Mouse (Mus musculus) monocyte, adult 5-6 weeks (primary cell): Measurements from ENCODE around the gene Slc2a3. TPM values are rescaled to one million over a fixed set of nuclear protein-coding genes. Genes with fewer than 3 reads are reported as not detected.

Experiments used
- ATAC-seq: fragments of 153-309, 156-312 bp; replicated peaks from 2 replicates; pipeline ENCODE4 v1.8.0; 2017; ENCODE audit warnings: mild to moderate bottlenecking; ENCODE audit not compliant: low TSS enrichment, insufficient number of reproducible peaks, severe bottlenecking, poor library complexity, low FRiP score
- total RNA-seq: library from RNA; stranded (forward); fragments of 200-1000, 200-491, 200-594 nt; gene quantifications from 3 replicates; pipeline ENCODE4 v1.2.3, GENCODE M21; 2017

Gene Slc2a3
- 57.5 to 73.6 TPM (median 60.1 TPM) in 3 replicates for total RNA-seq

DNA sequence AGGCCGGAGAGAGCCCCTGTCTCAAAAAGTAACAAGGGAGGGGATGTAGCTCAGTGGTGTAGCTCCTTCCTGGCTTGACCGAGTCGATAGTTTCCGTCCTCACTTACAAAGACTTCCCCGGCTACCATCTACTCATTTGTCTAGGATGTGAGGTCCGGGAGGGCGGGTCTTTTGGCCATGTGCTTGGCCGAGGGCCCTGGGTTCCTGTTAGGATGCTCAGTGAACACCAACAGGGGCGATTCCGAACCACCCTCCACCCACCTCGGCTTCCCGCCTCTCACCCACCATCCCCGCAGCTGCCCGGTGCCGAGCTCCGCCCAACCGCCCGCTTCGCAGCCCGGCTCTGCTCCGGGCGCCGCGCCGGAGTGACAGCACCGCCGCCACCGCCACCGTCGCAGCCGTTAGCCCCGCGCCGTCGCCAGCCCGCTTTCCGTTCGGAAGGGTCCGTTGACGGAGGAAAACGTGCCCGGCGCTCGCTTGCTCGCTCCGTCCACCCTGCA is at the start of gene Slc2a3:
Gene Slc2a3 (minus strand): TSS at position 340 of the 500 bp plus-strand sequence.
- peak; percentile 45 for ATAC-seq

DNA sequence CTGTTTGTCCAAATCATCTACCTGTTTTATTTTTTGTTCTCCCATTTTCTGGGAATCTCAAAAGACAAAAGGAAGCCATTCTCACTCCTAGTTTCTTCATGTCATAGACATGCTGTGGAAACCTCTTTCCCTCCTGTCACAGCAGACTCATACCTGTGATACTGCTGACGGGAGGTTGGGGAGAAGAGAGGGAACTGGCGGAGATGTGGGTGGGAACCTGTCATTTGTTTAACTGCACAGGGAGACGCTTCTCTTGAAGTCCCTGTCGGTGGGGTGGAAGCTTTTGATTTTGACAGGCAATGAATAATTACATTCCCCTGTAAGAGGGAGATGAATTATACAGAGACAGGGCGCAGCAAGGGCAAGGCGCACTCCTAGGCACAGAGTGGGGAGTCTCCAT is 42.3 kb upstream of the Slc2a3 start:
- no peak for ATAC-seq

DNA sequence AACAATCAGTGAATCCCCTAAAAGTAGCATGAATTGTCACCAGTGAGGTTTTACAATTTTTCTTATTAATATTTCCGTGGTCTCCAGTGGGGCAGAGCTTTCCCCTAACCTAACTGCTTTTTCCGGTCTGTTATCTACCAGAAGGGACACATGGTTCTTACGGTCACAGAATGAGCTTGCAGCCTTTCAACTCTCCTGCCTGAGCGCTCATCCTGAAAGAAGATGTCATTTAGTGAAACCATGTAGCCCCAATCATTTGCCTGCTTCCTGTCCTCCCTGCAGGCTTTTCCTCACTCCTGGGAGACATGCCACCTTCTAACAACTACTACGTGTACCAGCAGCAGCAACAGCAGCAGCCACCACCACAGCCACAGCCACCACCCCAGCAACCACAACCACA is 36.1 kb upstream of the Slc2a3 start:
- ATAC-seq: no peak

- ATAC-seq: no peak
These were observed 35.5 kb upstream of the Slc2a3 start for GRCm38 (mm10) chr6:122836974-122837373.

- ATAC-seq: peak; percentile 87
These were observed 32.9 kb upstream of the Slc2a3 start for GRCm38 (mm10) chr6:122834365-122834764.

- ATAC-seq: no peak
These were observed 31.4 kb upstream of the Slc2a3 start for GRCm38 (mm10) chr6:122832880-122833279.

- ATAC-seq: no peak
These were observed 26.6 kb upstream of the Slc2a3 start for GRCm38 (mm10) chr6:122828086-122828485.

DNA sequence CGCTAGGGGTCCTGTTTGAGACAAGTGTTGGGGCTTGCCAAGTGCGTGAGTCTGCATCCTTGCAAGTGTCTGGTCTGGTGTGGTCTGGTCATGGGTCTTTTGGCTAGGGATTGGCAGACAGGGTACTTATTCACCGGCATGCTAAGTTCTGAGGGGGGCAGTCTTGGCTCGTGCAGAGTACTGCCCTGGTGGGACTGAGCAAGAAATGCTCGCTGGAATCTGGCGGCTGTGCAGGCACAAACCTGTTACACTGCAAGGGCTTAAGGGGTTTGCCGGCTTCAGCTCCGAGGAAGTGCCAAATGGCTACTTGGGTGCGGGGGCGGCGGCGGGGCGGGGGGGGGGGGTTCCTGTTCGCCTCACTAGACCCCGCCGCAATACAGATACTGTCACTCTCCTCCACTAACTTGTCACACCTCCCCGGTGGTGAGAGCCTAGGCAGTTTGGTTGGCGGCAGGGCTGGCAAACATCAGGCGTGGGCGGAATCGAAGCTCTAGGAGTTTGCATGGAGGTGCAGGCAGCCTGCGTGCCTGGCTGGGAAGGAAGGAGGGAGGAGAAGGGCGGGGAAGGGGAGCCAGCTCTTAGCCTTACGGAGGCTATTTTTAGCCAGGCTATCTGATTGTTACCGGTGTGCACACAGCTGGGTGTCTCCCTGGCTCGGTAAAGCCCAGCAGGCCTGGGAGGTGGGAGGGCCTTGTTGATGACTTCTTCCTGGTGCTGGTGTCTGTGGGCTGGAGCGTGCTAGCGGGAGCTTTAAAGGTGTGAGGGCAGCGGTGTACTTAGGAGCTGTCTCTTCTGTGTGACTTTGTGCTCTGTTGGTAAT is 24.7 kb upstream of the Slc2a3 start:
- peak; percentile 68 for ATAC-seq

DNA sequence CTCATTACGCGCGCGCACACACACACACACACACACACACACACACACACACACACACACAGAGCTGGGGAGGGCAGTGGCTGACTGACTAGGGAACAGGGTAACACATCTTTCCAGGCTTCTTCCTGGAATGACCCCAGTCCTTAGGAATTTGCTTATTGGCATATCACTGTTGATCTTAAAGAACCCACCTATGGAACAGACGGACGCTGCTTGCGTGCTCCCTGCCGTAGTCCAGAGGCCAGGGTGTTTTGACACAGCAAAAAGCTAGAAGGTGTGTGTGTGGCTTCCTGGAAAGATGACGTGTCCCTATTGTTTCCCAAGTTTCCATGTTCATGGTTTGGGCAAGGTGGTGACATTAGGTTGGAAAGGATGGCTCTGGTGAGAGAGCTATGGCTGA is 23.7 kb upstream of the Slc2a3 start:
- no peak for ATAC-seq

- no peak for ATAC-seq
These were observed 22.6 kb upstream of the Slc2a3 start for GRCm38 (mm10) chr6:122824086-122824485.

DNA sequence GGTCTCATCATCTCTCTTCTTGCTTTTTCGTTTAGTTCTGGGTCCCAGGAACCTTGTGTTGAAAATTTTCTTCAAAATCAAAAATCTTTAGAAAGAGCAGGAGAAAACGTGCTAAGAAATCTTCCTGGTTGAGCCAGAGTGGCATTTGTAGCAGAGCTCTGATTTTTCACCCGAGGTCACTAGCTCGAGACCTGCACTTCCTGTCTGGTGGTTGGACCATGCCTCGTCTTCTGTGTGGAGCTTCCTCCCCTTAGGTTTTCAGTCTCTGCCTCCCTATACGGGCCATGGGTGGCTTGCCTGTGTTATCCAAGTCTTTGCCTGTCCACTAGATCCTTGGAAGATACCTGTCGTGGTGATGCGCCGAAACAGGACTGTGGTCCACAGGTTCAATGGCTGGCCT is 20.4 kb upstream of the Slc2a3 start:
- no peak for ATAC-seq

GRCm38 (mm10) chr6:122820799-122821650 is 19.6 kb upstream of the Slc2a3 start:
- ATAC-seq: 0 out of 2 replicates have a peak, but pooled peaks have one; percentile 24

GRCm38 (mm10) chr6:122820071-122820798 is 18.8 kb upstream of the Slc2a3 start:
- peak; percentile 12 for ATAC-seq

DNA sequence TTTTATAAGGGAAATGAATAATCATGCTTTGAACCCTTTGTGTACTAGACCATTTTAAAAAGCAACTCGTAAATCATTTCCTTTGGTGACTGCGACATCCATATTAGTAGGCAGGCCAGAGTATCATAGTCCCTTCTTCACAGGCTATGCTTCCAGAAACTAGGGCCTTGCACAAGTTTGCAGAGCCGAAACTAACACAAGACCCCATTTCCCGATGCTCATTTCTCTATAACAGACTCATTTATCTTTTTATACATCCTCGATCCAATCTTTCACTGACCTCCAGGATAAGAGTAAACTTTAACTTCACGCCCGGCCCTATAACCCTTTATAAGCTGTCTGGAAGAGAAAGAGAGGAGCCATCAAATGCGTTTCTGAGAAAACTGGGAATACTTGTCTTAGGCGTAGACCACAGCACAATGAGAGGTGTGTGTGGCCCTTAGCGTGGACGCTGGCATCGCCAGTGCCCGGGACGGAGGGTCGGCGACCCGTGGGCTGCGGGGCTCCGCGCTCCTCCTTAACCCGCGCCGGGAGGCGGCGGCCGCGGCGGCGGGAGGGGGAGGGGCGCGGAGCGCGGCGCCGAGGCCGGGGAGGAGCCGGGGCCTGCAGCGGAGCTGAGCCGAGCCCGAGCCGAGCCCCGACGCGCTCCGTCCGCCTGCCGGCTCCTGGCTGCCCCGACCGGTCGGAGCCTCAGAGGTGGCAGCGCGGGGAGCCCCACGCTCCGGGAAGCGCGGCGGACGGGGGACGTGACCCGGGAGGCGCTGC is 18.0 kb upstream of the Slc2a3 start, which contains the start of gene Foxj2:
Gene Foxj2 (plus strand): TSS at position 609 of the 765 bp plus-strand sequence.
- ATAC-seq: no peak

DNA sequence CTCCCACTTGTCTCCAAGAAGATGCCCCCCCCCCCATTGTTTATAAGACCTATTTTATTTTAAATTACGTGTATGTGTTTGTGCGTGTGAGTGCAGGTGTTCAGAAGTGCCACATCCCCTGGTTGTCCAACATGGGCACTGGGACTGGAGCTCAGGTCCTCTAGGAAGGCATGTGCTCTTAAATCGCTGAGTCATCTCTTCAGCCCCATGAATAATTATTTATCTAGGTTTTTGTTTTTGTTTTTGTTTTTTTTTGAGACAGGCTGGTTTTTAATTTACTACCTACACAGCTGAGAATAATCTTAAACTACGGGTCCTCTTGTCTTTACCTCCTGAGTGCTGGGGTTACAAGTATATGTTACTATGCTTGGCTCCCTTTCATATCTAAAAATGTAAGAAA is 12.2 kb upstream of the Slc2a3 start:
- no peak for ATAC-seq

GRCm38 (mm10) chr6:122812716-122813115 is 11.3 kb upstream of the Slc2a3 start:
- no peak for ATAC-seq

- ATAC-seq: peak; percentile 36; the same call in 1 of the 2 replicates
These were observed 10.5 kb upstream of the Slc2a3 start for GRCm38 (mm10) chr6:122811771-122812600.
